Mouse (Mus musculus): ENCODE data around the gene Taf4.

DNA sequence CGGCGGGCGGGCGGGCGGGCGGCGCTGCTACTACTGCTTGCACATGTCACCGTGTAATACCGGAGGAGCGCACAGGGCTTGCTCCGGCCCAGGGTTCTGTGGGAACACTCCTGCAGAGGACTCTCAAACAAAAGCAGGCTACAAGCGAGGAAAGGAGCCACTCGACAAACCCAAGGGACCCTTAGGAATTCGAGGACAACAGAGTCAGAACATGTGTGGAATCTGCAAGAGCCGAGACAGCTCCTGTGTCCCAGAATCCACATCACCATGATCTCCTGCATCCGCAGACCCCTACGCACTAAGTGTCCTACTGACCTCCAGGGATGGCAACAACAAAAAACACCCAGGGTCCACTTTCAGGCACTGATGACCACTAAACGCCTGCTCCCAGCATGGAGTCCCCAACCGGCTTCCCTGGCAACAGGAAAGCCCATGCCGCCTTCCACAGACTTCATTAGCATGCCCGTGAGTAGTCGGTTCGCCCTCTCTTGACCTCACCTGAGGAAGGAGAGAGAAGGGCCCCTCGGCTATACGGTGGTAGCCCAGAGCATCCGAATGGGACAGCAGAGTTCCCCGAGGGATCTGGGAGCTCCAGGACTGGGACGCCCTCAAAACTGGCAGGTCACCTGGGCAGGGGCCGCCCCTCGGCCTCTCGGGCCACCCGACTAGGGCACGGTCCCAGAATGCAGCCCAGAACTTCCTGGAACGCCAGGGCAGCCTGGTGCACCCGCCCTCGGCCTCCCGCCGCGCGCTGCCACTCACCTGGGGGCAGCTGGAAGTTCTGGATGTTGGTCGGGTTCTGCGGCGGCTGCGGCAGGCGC, 1.6 kb downstream of the Taf4 start:
- TF ChIP-seq MAX (IDR thresholded peaks at IDR 0.05; ENCODE audit: low read depth) (no peak), USF1 (IDR thresholded peaks at IDR 0.05; ENCODE audit: low read depth) (no peak), TCF12 (IDR thresholded peaks at IDR 0.05; ENCODE audit: insufficient read depth, poor library complexity, severe bottlenecking) (no peak), POLR2A (IDR thresholded peaks at IDR 0.05; ENCODE audit: insufficient read length, low read depth) (no peak), CEBPB (IDR thresholded peaks at IDR 0.05; ENCODE audit: insufficient read depth, poor library complexity, severe bottlenecking) (no peak), E2F4 (IDR thresholded peaks at IDR 0.05; ENCODE audit: insufficient read depth) (no peak)
